Mouse (Mus musculus) liver, embryonic 14.5 days (tissue): ENCODE measurements at regions not wholly inside any gene's neighbourhood (a gene's known extent, or its start where the extent isn't known, plus 50 kb on each side); places are given as distances from the start of the nearest gene placed in this dataset.

ENCODE experiments used
- CTCF ChIP-seq: IDR thresholded peaks from 2 replicates; pipeline ENCODE4 v1.5.1; 2016; ENCODE audit warnings: antibody characterized with exemption, low read depth, control low read depth
- EP300 ChIP-seq: IDR thresholded peaks from 2 replicates; pipeline ENCODE4 v1.6.1; 2016; ENCODE audit warnings: antibody characterized with exemption, low read depth

DNA sequence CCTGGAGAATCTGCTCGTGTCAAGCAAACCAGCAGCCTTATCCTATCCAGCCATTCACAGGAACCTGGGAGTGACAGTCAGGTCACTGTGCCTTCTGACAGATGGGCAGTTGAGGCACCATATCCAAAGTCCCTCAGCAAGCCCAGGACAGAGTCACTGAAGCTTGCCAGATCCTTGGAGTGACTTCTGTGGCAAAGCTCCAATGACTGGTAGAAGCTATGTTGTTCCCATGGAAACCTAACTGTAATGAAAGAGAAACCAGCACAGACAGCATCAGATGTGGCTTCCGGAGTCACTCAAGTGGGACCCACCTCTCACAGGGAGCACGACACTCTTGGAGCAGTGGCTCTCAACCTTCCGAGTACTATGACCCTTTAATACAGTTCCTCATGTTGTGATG lies 78.4 kb upstream of the Pcbd1 start:
- TF ChIP-seq CTCF, result no peak
- TF ChIP-seq EP300, result no peak
